Mouse (Mus musculus) spleen, postnatal 4 days (tissue): ENCODE measurements around the gene Soat1.

Source experiments
- DNase-seq, 2 experiments: peaks; one replicate each; pipeline ENCODE4 v3.0.0; 2022; ENCODE audit warnings: low spot score in 2 of 2

The Soat1 gene

GRCm38 (mm10) chr1:156464963-156465362 is 9.2 kb downstream of the Soat1 start:
- DNase-seq, result no peak

DNA sequence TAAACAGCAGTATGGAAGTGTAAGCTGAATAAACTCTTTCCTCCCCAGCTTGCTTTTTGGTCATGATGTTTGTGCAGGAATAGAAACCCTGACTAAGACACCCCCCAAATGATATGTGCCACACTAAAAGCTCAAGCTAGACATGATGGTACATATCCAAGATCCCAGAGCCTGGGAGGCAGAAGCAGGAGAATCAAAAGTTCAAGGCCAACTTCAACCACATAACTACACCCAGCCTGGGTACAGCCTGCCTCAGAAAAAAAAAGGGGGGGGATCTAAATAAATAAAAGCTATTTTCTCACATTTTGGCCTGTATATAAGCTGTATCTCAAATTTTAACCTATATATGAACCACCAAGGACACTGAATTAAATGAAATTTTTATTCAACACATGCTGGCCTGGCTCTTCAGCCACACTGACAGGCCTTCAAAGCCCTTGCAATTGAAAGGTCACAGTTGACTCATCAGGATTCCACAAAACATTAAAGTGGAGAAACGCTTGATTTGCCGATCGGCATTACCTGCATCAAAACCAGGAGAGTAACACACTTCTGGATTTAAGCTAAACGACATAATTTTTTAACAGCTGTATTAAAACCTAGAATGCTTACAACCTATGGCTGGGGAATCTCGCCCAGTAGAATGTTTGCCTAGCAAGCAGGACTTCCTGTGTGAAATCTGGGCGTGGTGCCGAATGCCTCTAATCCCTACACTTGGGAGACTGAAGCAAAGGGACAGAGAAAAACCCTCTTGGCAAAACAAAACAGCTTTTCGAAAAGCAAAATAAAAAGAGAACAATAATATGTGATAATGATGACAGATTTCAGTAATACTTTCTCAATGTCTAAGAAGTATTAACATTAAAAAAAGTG is 9.9 kb downstream of the Soat1 start:
- no peak for DNase-seq

- no peak for DNase-seq
Observed at GRCm38 (mm10) chr1:156462273-156462991, 11.7 kb downstream of the Soat1 start.

DNA sequence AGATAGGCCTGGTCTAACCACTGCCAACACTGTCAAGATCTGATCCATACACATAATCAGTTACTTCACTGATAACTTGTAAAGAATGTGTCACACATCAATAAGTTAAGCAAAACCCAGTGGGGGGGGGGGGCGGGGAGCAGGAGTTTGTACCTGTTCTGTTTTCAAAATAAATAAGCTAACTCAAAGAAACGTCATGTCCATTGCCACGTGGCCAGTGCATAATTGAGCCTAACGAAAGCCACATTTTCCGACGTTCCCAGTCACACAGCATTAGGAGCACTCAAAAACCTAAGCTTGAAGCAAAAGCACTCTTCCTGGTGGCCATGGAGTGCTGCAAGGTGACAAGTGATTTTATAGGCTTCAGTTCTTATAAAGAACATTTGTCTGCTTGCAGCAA is 13.1 kb downstream of the Soat1 start:
- DNase-seq, result no peak

DNA sequence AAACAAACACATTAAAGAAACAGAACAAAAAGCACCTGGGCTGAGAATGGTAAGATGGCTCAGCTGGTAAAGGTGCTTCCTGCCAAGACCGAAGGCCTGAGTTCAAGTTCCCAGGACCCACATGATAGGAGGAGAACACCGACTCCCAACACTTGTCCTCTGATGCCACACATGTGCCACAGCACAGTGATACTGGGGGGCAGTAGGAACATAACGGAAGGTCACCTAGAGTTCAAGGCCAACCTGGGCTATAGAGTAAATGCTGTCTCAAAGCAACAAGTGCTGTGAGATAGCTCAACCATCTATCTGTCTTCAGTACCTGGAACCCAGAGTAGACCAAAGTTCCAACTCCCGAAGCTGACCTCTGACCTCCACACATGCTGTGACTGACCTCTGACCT is 13.9 kb downstream of the Soat1 start:
- DNase-seq, result no peak

- peak in 1 of 2 experiments; percentile 45 for DNase-seq
Observed at GRCm38 (mm10) chr1:156459690-156460089, 14.4 kb downstream of the Soat1 start.

DNA sequence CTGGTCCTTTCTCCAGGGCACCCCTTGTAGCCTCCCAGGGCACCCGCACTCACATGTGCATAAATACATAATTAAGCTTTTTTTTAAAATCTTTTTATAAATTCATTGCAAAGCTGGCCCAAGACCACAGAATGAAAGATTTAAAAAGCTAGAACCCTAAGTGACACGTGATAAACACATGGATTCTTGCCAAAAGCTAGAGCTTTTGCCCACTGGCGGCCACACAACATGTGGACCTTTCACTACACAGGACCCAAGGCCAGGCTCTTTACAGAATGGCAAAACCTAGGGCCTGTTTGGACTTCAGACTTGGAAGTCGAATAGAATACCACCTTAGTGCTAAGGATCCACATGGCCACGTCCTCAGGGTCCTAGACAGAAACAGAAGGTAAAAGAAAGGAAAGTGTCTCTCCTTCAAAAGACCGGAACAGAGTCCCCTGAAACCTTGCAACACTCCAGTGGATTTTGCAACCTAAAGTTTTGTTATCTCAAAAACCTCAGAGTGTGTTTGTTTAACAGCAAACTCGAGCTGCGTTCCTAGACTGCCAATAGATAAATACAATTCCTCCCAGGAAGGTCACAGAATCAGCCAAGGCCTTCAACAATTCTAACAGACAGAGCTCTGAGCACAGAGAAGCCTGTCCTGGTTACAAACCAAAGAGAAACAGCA is 15.6 kb downstream of the Soat1 start:
- DNase-seq, result no peak

DNA sequence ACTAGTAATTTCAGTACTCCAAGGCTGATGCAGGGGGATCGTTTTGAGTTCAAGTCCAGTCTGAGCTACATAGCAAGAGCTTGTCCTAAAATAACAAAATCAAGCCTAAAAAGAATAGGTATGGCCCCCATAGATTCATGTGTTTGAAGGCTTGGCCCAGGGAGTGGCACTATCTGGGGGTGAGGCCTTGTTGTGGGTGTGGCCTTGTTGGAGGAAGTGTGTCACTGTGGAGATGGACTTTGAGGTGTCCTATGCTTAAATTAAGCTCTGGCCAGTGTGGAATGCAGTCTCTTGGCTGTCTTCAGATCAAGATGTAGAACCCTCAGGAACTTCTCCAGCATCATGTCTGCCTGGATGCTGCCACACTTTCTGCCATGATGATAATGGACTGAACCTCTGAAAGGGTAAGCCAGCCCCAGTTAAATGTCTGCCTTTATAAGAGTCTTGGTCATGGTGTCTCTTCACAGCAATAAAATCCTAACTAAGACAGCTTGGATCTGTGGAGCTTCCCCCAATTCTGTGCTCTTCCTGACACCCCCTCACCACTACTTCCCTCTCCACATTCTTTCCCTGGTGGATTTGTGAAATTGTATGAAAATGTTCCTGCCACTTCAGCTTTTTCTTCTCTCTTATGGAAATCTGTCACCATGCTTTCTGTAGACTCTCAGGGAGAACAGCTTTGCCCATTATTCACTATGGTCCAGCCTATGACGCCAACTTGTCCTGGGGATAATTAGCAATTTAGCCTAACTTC is 18.9 kb downstream of the Soat1 start:
- DNase-seq, result no peak

- DNase-seq, result no peak
Observed at GRCm38 (mm10) chr1:156454384-156454783, 19.7 kb downstream of the Soat1 start.

GRCm38 (mm10) chr1:156453876-156454275 is 20.3 kb downstream of the Soat1 start:
- no peak for DNase-seq

GRCm38 (mm10) chr1:156450478-156450877 is 23.7 kb downstream of the Soat1 start:
- DNase-seq, result no peak

DNA sequence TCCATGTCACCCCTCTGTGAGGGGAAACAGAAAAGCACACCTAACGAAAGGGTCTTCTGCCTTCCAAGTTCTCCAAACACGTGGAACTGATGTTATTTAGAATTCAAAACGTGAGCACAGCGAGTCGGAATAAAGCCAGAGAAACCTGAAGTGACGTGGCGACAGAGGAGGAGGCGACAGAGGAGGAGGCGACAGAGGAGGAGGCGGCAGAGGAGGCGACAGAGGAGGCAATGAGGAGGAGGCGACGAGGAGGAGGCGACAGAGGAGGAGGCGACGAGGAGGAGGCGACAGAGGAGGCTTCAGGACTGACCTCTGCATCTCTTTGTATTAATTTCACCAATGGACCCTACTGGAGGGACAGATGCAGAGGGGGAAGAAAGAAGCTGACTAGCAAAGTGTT is 24.4 kb downstream of the Soat1 start:
- no peak for DNase-seq

DNA sequence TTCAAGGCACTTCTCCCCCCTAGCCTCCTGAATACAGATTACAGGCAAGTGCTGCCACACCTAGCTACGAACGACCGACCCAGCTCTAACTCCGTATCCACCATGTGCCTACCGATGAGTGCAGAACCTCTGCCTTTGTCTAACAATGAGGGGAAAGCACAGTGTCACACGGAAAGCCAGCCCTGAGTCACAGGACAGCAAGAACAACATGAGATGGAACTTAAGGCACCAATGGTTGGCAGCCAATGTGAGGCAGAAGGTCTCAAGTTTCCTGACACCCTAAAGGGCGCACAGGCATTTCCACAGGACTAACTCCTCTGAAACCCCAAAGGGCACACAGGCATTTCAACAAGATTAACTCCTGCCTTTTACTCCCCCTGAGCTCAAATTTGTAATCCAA is 25.0 kb downstream of the Soat1 start:
- no peak for DNase-seq

GRCm38 (mm10) chr1:156445049-156445448 is 29.1 kb downstream of the Soat1 start:
- no peak for DNase-seq

GRCm38 (mm10) chr1:156442776-156443175 is 31.4 kb downstream of the Soat1 start:
- no peak for DNase-seq

GRCm38 (mm10) chr1:156442266-156442665 is 31.9 kb downstream of the Soat1 start:
- DNase-seq, result no peak

- no peak for DNase-seq
Observed at GRCm38 (mm10) chr1:156437726-156438125, 36.4 kb downstream of the Soat1 start.

DNA sequence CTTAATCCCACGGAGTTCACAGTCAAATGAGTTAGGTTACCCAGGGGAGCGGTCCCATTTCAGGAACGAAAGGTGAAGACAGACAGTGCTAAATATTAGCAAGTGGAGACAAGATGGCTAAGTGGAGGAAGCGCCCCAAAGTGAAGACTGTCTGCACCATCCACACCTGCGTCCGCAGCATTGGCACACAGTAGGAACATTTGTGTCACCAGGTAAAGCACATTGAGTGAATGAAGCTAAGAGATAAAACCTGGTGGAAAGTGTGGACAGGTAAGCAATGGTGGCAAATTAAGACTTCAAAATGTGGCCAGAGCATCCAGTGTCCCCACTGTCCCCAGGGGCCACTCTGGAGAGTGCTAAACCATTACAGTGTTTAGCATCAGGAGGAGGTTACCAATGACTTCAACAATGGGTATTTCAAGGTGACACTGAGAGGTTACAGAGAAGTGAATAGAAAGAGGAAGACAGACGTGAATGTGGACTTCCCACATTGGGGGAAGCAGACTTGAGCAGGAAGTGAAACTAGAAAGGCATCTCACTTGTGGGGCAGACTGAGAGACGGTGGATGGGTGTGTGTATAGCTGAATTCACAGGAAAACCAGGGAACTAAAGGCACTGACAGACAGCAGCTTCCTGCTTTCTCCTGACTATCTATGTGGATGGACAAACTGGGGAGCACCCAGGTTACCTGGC is 37.0 kb downstream of the Soat1 start:
- DNase-seq, result no peak

DNA sequence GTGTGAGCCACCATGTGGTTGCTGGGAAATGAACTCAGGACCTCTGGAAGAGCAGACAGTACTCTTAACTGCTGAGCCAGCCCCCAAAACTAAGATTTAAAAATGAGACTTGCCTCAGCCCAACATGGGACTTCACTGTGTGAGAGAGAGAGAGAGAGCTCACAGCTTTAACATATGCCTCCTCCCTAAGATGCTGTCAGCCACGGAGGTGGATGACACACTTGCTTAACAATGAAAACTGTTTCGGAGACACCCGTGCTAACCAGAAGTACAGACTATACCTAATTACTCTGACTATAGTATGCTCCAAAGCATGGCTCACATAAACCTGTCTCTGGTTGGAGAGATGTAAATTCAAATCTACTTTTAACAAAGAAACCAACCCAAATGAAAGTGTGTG is 40.6 kb downstream of the Soat1 start:
- DNase-seq, result no peak

- DNase-seq, result no peak
Observed at GRCm38 (mm10) chr1:156432498-156432897, 41.6 kb downstream of the Soat1 start.

DNA sequence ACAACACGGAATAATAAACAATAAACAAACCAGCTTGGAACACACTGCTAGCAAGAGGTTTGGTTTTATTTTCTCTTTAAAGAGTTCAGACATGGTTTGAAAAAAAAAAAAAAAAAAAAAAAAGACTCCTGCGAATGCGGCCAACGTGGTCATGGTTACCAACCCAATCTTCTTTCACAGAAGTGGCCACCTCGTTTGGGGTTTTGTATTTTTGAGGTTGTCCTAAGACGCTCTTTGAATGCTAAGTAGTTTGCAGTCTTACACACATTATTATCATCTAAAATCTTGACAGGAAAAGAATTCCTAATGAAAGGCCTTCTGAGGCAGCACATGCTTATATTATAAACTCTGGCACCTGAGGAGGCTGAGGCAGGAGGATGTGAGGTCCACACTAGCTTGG is 45.7 kb downstream of the Soat1 start:
- no peak for DNase-seq
